Mouse (Mus musculus): Measurements from ENCODE around the gene Hist3h2a.
"Not testable (repeated sequence)": the region's sequence is repeated elsewhere in the genome, so short reads cannot be mapped to it uniquely, and the experiment has no call there.

Hist3h2a gene

DNA sequence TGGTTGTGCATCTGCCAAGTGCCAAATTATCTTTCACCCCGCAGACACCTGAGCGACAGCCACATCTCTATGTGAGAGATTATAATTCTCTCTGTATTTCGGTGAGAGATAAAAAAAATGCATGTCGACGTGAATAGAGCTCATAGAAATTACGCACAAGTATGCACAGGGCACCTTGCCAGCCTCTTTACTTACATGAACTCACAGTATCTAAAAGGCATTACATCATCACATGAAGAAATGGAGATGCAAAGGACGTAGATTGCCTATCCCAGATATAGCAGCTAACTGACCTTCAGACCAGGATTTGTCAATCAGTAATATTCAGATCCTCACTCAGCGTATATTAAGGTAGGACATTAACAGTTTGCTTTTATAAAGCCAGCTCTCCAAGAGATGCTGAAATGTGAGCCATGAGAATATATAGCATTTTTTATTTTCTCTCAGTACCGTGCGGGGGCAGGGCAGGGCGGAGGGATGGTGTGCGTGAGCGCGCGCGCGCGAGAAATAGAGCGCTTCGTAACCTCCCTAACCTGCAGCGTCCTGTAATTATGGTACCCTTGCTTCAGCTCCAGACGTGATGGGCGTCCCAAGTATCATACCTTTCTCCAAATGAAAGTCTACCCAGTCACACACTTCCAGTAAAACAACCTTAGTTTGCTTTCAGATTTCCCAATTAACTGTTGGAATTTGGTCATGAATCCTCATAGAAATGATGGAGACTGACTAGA lies 6.5 kb upstream of the Hist3h2a start:
- peak; percentile 75 for DNase-seq (ENCODE audit: low spot score)

DNA sequence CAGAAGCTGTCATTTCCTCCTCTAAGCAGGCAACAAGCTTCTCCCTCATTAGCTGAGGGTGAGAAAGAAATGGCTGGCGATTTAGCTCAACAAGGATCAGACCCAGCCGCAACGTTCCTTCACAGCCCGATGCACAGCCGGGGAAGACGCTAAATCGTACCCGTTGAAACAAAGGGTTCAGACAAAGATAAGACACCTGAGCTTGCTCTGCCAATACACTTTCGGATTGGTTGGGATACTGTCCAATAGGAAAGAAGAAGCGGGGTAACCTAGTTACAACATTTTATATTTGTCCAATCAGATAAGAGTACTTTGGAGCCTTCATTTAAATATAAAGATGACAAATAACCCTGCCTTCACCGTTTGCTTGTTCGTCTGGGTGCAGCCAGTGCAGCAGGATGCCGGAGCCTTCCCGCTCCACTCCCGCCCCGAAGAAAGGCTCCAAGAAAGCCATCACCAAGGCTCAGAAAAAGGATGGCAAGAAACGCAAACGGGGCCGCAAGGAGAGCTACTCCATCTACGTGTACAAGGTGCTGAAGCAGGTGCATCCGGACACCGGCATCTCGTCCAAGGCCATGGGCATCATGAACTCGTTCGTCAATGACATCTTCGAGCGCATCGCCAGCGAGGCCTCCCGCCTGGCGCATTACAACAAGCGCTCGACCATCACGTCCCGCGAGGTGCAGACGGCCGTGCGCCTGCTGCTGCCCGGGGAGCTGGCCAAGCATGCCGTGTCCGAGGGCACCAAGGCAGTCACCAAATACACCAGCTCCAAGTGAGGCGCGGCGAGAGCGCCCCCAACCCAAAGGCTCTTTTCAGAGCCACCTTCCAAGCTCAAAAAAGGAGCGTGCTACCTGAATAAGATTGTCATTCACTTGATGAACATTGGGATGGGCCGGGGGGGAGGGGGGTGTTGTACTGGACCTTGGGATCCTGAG lies 5.7 kb upstream of the Hist3h2a start, which contains the start of gene Hist3h2ba:
Gene Hist3h2ba, plus strand, starts transcription at position 379 of the 938 bp plus-strand sequence.
- DNase-seq (ENCODE audit: low spot score): peak; percentile 99

DNA sequence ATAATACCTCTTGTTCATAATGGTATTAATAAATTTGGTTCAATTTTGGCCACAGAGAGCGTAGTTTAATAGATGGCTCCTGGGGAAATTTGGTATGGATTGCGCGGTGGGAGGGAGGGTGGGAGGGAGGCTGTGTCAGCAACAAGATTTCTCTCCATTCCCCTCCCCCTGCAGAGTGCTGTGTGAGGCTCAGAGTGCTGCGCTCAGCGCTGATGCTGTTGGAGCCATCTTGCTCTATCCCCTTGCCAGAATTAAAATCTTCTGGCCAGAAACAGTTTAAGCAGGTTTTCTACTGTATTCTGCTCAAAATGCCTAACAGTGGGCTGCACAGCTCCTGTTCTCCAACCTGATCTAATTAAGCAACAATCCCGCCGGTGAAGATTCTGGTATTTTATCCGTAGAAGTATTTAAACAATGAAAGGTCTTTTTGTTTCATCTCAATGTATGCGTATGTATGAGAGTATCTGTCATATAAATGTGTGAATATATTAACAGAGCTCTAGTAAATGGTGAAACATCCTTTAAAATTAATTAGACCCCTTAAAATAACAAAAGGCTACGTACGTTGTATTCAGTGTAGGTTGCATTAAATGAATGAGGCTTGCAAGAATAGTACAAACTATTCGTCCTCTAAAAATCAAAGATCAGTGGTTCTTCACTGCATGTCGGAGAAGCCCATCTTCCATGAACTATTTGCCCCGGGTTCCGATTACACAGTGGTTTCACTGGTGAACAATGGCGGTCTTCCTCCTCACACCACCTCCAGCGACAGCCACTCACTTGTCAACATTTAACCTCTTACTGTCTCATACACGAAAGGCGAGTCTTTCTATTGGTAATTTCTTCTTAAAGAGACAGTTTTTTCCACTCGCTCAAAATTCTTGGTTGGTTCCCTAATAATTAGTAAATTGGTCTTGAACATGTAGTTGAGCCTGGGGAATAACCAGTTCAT lies 4.7 kb upstream of the Hist3h2a start:
- DNase-seq (ENCODE audit: low spot score): peak; percentile 86

DNA sequence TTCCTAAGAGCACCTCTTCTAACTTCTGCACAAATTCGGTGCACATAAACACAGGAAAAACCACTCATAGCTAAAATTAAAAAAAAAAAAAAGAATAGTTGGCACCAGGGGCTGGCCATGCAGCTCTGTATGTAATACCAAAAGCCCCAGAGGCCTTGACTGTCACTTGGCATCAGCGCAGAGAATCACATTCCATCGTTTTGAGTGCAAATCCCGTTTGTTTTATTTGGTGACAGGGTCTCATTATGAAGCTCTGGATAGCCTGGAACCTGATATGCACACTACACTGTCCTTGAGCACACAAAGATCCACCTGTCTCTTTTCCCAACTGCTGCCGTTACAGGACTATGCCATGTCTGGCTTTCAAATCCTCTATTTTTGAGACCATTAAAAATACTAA lies 3.3 kb upstream of the Hist3h2a start:
- DNase-seq (ENCODE audit: low spot score): no peak

DNA sequence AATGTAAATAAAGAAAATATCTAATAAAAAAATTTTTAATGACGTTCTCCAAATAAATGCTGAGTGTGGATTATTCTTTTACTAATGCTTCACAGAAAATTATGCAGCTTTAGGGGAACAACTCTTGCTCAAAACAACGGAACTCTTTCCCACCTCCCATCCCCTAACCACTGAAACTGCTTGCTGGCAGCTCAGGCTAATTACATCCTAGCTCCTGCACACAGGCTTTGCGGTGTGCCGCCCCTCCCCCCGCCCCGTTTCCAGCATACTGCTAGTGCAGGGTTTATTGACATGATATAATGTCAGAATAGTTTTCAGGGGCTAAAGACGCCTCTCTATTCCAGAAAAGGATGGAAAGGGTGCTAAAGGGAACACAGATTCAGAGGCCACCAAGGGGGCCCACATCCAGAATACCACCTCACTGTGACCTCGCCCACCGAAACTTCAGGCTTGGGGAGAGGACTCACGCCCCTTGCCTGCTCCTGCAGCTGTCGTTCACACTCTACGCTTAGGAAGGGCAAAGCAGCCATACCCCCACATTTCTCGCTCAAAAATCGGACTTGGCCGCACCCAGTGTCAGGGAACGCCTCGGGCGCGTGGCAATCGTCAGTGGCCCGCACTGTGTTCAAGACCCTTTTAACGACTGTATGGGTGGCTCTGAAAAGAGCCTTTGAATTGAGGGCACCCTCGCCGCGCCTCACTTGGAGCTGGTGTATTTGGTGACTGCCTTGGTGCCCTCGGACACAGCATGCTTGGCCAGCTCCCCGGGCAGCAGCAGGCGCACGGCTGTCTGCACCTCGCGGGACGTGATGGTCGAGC lies 925 bp upstream of the Hist3h2a start:
- DNase-seq (ENCODE audit: low spot score): peak; percentile 71

DNA sequence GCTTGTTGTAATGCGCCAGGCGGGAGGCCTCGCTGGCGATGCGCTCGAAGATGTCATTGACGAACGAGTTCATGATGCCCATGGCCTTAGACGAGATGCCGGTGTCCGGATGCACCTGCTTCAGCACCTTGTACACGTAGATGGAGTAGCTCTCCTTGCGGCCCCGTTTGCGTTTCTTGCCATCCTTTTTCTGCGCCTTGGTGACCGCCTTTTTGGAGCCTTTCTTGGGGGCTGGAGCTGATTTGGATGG lies 390 bp upstream of the Hist3h2a start:
- DNase-seq (ENCODE audit: low spot score): not testable (repeated sequence)

DNA sequence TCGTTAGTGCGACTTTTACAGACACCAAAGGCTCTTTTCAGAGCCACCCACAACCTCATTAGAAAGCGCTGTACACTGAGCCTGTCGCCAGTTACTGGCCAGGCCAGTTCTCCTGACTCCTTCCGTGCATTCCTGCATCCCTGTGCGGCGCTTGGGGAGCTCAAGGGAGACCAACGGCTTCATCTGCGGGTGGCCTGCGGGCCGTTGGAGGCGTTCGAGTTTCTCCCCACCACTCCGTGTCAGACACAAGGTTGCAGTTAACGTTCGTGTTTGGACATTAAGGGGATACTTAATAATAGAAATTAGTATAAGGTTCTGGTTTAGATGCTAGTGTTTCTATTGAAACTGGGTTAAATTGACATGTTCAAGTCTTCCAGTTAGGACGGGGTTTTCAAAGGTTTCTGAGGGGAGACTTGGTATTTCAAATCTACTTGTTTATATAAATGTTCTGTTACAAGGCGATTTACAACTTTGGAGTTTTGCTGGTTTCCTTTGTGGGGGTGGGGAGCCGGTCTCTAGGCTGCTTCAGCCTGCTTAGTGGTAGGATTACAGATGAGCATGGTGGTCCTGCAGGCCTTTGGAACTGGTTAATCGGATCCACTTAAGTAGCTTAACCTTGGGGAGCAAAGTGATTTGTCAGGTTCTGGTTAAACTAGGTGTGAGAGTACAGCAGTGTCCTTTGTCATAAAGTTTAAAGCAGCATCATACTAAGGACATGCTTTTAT lies 820 bp downstream of the Hist3h2a start:
- peak; percentile 54 for DNase-seq (ENCODE audit: low spot score)

DNA sequence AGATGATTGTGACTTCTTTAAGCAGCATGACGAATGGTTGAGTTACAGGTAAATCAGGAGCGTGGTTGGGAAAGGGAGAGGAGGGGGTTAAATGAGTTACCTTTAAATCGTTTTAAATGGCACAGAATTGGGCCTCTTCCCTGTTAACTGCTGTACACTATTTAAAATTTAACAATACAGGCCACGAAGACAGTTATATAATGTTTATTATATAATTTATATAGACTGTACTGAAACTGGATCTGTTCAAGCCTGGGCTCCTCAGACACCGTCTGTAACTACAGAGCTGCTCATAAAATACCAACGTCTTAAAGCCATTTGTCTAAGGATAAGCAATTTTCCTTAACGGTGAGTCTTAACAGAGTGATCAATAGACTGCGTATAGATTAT lies 1.4 kb downstream of the Hist3h2a start:
- DNase-seq (ENCODE audit: low spot score): no peak

DNA sequence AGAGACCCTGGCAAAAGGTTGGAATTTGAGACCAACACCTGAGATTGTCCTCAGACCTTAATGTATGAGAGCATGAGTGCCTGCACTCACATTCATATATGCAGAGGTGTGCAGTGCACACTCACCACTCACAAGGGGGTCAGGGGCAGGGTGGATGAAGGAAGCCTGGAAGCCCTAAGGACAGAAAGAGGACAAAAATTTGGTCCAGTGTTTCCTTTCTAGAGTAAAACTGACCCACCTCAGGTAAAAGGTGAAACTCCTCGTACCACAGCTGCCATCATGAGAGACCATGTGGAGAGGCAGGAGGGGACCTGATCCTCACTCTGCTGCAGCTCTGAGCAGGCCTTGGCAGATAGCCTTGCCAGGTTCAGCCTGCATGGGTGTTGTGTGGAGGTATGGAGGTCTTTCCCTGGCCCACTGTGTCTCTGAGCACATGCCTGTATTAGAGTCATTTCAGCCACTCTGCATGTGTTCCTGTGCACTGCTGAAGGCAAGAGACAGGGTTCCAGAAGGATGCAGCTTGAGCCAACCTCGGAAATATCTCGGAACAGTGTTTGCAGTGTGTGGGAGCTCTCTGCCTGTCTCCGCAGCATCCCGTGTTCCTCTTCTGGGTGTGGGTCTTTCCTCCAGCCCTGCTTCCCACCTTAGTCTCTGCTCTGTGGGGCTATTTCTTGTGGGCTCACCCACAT lies 2.9 kb downstream of the Hist3h2a start:
- no peak for DNase-seq (ENCODE audit: low spot score)

DNA sequence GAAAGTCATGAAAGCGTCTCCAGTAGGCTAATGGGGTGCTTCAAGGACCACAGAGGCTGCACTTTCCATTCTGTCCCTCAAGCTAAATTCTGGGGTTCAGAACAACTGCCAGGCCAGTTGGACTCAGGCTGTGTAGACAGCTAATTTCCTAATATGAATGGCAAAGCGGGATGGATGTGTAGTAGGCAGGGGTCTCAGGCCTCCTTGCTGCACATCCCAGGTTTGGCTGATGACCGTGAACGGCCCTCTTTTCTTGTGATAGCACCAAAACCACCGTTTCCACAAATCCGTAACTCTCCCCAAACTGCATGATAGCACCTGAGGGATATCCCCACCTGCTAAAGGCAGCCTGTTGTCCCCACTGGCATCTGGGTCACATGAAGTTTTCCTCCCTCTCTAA lies 4.1 kb downstream of the Hist3h2a start:
- no peak for DNase-seq (ENCODE audit: low spot score)

- no peak for DNase-seq (ENCODE audit: low spot score)
These were observed 4.8 kb downstream of the Hist3h2a start for GRCm38 (mm10) chr11:58959186-58959825.

DNA sequence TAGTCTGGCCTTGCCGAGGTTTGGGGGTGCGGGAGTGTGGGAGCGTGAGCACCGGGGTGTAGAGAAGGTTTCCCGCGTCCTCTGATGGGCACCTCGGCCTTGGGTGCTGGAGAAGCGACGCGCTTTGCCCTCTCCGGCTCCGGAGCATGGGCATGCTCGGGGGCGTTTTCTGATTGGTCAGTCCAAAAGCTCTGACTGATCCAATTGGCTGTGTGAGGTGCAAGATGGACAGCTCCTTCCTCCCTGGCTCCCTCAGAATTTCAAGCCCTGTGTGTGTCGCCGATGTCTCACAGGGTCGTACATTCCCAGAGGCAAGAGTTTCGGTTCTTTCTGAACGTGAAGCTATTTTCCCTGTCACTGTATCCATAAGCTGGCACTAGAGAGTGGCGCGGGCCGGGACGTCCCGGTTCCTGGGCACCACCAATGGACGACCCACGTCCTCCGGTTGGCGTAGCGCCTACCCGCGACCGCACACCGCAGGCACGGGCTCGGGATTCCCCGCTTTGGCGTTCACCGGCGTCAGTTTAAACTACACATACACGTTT lies 5.5 kb downstream of the Hist3h2a start:
- no peak for DNase-seq (ENCODE audit: low spot score)

DNA sequence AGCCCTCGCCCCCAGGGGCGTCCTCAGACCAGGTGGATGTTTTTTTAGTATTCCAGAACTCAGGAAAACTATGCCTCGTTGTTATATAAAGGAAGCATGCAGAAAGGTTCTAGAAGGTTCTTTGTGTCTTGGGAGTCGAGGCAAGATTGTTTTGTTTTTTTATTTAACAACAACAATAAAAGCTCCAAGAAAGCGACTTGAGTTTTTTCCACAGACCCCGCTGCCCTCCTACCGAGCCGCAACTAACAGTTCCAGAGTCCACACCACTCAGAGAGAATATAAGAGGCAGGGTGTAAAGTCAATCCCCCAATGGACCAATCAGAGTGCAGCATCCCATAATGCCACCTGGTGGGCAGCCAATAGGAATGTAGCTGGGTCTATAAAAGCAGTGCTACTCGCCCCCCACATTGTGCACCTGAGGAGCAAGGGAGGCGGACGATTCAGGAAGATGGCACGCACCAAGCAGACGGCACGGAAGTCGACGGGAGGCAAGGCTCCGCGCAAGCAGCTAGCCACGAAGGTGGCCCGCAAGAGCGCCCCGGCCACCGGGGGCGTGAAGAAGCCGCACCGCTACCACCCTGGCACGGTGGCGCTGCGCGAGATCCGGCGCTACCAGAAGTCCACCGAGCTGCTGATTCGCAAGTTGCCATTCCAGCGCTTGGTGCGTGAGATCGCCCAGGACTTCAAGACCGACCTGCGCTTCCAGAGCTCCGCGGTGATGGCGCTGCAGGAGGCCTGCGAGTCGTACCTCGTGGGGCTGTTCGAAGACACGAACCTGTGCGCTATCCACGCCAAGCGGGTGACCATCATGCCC lies 7.1 kb downstream of the Hist3h2a start:
- DNase-seq (ENCODE audit: low spot score): no peak

DNA sequence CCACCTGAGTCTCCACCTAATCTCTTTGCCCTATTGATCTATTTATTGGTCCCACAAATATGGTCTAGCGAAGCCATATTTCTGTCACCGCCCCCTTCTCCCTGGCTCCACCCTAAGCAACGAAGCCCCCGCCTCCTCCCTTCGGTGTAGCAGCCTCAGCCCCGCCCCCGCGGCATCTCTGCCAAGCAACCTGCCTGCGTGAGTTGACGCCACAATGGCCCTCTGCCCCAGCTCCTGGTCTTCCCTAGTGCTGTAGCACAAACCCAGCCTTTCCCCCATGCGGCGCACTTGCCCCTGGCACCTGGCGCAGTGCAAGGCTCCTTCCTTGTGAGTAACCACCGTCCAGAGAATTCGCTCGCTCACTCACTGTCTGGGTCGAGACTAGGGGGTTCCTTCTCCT lies 9.1 kb downstream of the Hist3h2a start:
- DNase-seq (ENCODE audit: low spot score): no peak

DNA sequence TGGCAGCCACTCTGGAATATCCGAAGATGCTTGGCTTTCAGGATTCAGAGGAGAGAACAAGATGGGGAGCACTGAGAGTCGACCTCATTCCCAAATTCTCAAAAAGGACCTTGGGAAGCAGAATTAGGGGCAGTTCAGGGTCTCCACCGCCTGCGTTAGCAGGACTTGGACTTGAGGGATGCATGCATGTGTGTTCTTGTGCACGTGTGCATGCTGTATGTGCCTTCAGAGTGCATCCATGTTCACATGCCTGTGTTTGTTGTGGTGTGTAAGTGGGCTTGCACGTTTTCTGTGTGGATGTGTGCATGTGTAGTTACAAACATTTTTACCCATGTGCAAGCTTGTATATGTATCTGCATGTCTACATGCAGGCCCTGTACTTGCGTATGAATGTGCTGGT lies 9.7 kb downstream of the Hist3h2a start:
- no peak for DNase-seq (ENCODE audit: low spot score)

DNA sequence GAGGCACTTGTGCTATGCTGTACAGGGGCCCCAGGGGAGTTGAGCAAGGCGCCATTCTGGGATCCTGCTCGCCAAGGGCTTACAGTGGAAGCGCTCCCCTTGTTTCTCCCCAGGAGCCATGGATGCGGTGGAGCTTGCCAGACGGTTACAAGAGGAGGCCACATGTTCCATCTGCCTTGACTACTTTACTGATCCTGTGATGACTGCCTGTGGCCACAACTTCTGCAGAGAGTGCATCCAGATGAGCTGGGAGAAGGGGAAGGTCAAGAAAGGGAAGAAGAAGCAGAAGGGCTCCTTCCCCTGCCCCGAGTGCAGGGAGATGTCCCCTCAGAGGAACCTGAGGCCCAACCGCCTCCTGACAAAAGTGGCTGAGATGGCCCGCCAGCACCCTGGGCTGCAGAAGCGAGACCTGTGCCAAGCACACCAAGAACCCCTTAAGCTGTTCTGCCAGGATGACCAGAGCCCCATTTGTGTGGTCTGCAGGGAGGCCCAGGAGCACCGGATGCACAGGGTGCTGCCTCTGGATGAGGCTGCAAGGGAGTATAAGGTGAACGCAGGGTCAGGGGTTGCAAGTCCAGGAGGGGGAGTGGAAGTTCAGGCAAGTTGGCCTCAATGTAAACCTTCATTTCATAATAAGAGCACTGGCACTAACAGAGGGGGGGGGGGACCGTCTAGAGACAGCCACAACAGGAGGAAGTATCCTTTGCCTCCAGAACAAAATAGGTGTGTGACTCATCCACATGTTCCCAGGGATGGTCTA lies 10.7 kb downstream of the Hist3h2a start:
- no peak for DNase-seq (ENCODE audit: low spot score)

- no peak for DNase-seq (ENCODE audit: low spot score)
These were observed 12.9 kb downstream of the Hist3h2a start for GRCm38 (mm10) chr11:58967346-58967745.

DNA sequence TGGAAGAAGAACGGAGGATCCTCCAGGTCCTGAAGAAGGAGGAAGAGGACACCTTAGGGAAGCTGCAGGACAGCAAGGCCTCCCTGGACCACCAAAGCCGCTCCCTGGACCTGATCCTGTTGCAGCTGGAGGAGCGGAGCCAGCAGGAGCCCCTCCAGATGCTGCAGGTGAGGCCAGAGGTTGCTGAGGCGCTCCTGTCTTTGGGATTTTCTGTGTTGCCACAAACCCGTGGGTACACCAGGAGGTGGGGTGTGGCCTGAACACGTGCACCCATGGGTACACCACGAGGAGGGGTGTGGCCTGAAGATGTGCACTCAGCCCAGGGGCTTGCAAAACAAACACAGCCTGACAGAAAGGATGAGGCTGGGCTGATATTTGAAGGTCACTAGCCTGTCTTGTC lies 14.1 kb downstream of the Hist3h2a start:
- no peak for DNase-seq (ENCODE audit: low spot score)

Data from MN1 (cell line).